Mouse (Mus musculus): ENCODE data around the gene Epha7. TPM values are rescaled to one million over a fixed set of nuclear protein-coding genes. Genes with fewer than 3 reads are reported as not detected.

Epha7 gene
- total and polyA plus RNA-seq, 3 experiments, result not detected

DNA sequence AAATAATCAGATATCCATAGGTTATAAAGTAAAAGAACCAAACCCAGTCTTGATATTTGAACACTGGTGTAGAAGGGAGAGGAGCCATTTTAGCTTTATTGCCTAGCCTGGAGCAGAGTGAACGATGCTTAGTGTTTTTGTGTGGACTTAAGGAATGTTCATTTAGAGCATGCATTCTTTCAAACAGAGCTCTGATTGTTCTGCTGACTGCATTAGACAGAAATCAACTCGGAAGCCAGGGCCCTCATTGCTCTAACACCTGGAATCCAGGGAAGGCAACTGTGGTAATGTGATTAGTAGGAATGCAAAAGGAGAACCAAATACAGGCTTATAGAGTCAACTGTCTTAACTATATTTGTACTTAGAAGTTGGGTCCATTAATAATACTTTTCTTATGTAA, 53.5 kb downstream of the Epha7 start:
- dilution Hi-C loops (cut with MboI; ENCODE audit: extremely low pct_ligation_motif_present, extremely low pct_unique_long_range_greater_than_20kb, low sequenced_read_pairs) (no loop called here), in situ Hi-C loops (cut with MboI; ENCODE audit: low pct_ligation_motif_present, low pct_unique_long_range_greater_than_20kb, low sequenced_read_pairs) (no loop called here)
- Histone ChIP-seq H3K27me3 (replicated peaks) (no peaks in the 10 kb centered on the region), H3K9ac (ENCODE audit: insufficient read depth, low read depth) (no peak overlapping the region), H3K36me3 (replicated peaks in 1 of 2; ENCODE audit: control insufficient read depth in 1 of 2, insufficient read depth in 1 of 2, low read length in 1 of 2) (no peaks in the 10 kb centered on the region), H3K4me2 (ENCODE audit: insufficient read depth, low read depth, poor library complexity, severe bottlenecking) (no peak overlapping the region), H3K27ac (ENCODE audit: insufficient read depth, low read depth) (no peak overlapping the region), H3K4me1 (ENCODE audit: control insufficient read depth in 1 of 2, insufficient read depth in 2 of 2) (no peaks in the 10 kb centered on the region), H3K79me2 (replicated peaks; ENCODE audit: control insufficient read depth, extremely low read depth, insufficient read depth, poor library complexity, severe bottlenecking) (no peaks in the 10 kb centered on the region), H3K9me3 (replicated peaks; ENCODE audit: low read length) (peaks cover 26% of the 10 kb centered on the region), H3K4me3 (replicated peaks in 1 of 3; ENCODE audit: low read depth in 2 of 3, low read length in 2 of 3, poor library complexity in 1 of 3) (no peak overlapping the region)
- TF ChIP-seq MYC (IDR thresholded peaks at IDR 0.05; ENCODE audit: low read depth, low read length) (no peak), POLR2AphosphoS2 (IDR thresholded peaks at IDR 0.05; ENCODE audit: low read depth, low read length) (no peak), MAFK (IDR thresholded peaks at IDR 0.05; ENCODE audit: insufficient replicate concordance, low read length) (no peak), CHD1 (IDR thresholded peaks at IDR 0.05; ENCODE audit: low read depth, low read length) (no peak), NELFE (IDR thresholded peaks at IDR 0.05; ENCODE audit: low read depth, low read length) (no peak), RAD21 (IDR thresholded peaks at IDR 0.05; ENCODE audit: low read depth, low read length) (no peak), ZMIZ1 (IDR thresholded peaks at IDR 0.05; ENCODE audit: low read depth, low read length) (no peak), UBTF (IDR thresholded peaks at IDR 0.05; ENCODE audit: low read depth, low read length) (no peak), SMC3 (IDR thresholded peaks at IDR 0.05; ENCODE audit: low read depth, low read length) (no peak), GABPA (IDR thresholded peaks at IDR 0.05; ENCODE audit: insufficient replicate concordance, low read depth, low read length) (no peak), ZNF384 (IDR thresholded peaks at IDR 0.05; ENCODE audit: low read depth, low read length) (no peak), TCF12 (IDR thresholded peaks at IDR 0.05; ENCODE audit: low read depth, low read length) (no peak), MXI1 (IDR thresholded peaks at IDR 0.05; ENCODE audit: low read depth, low read length) (no peak), IRF4 (IDR thresholded peaks at IDR 0.05; ENCODE audit: low read depth, low read length) (no peak), BHLHE40 (IDR thresholded peaks at IDR 0.05; ENCODE audit: low read depth, low read length) (no peak), MAZ (IDR thresholded peaks at IDR 0.05; ENCODE audit: low read depth, low read length) (no peak), ELF1 (IDR thresholded peaks at IDR 0.05; ENCODE audit: low read depth, low read length) (no peak), ZKSCAN1 (IDR thresholded peaks at IDR 0.05; ENCODE audit: borderline replicate concordance, low read depth, low read length) (no peak), KAT2A (IDR thresholded peaks at IDR 0.05; ENCODE audit: insufficient replicate concordance, low read length) (no peak)
- DNase-seq (ENCODE audit: extremely low read depth), result no peak

DNA sequence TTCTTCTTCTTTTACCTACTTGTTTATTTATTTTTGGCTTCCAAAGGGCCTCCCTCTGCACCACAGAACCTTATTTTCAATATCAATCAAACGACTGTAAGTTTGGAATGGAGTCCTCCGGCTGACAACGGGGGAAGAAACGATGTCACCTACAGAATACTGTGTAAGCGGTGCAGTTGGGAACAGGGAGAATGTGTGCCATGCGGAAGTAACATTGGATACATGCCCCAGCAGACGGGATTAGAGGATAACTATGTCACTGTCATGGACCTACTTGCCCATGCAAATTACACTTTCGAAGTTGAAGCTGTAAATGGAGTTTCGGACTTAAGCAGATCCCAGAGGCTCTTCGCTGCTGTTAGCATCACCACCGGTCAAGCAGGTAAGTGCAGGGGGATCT, 58.7 kb downstream of the Epha7 start:
- H3K79me2 ChIP-seq (replicated peaks; ENCODE audit: control insufficient read depth, extremely low read depth, insufficient read depth, poor library complexity, severe bottlenecking), result no peaks in the 10 kb centered on the region
- H3K27ac ChIP-seq (ENCODE audit: insufficient read depth, low read depth), result no peak overlapping the region
- no peaks in the 10 kb centered on the region for H3K27me3 ChIP-seq (replicated peaks)
- H3K4me3 ChIP-seq (replicated peaks in 1 of 3; ENCODE audit: low read depth in 2 of 3, low read length in 2 of 3, poor library complexity in 1 of 3), result no peak overlapping the region
- H3K36me3 ChIP-seq (replicated peaks in 1 of 2; ENCODE audit: control insufficient read depth in 1 of 2, insufficient read depth in 1 of 2, low read length in 1 of 2), result no peaks in the 10 kb centered on the region
- TF ChIP-seq ZNF384 (IDR thresholded peaks at IDR 0.05; ENCODE audit: low read depth, low read length) (no peak), KAT2A (IDR thresholded peaks at IDR 0.05; ENCODE audit: insufficient replicate concordance, low read length) (no peak)
- no peak overlapping the region for H3K9ac ChIP-seq (ENCODE audit: insufficient read depth, low read depth)
- dilution Hi-C loops (cut with MboI; ENCODE audit: extremely low pct_ligation_motif_present, extremely low pct_unique_long_range_greater_than_20kb, low sequenced_read_pairs) (no loop called here), in situ Hi-C loops (cut with MboI; ENCODE audit: low pct_ligation_motif_present, low pct_unique_long_range_greater_than_20kb, low sequenced_read_pairs) (no loop called here)
- no peak for DNase-seq (ENCODE audit: extremely low read depth)
- no peaks in the 10 kb centered on the region for H3K4me1 ChIP-seq (ENCODE audit: control insufficient read depth in 1 of 2, insufficient read depth in 2 of 2)
- H3K9me3 ChIP-seq (replicated peaks; ENCODE audit: low read length), result peaks cover 30% of the 10 kb centered on the region
- H3K4me2 ChIP-seq (ENCODE audit: insufficient read depth, low read depth, poor library complexity, severe bottlenecking), result no peak overlapping the region

All from CH12.LX (cell line).